Mouse (Mus musculus) splenic B cell, adult 2 months (primary cell): ENCODE measurements around the gene Asna1.

ENCODE experiments used
- DNase-seq: peaks from one replicate; pipeline ENCODE4 v3.0.0-alpha.2; 2011; ENCODE audit warnings: low read depth, low spot score
- H3K27me3 ChIP-seq: 2 replicates; pipeline ENCODE4 v1.6.1; 2012; ENCODE audit warnings: mild to moderate bottlenecking, low read length, moderate library complexity, mixed read lengths; ENCODE audit not compliant: control insufficient read depth, poor library complexity, insufficient read depth, severe bottlenecking
- H3K36me3 ChIP-seq: 2 replicates; pipeline ENCODE4 v1.6.1; 2012; ENCODE audit warnings: mild to moderate bottlenecking, low read length, moderate library complexity, mixed read lengths; ENCODE audit not compliant: control insufficient read depth, poor library complexity, insufficient read depth, severe bottlenecking

Gene Asna1

DNA sequence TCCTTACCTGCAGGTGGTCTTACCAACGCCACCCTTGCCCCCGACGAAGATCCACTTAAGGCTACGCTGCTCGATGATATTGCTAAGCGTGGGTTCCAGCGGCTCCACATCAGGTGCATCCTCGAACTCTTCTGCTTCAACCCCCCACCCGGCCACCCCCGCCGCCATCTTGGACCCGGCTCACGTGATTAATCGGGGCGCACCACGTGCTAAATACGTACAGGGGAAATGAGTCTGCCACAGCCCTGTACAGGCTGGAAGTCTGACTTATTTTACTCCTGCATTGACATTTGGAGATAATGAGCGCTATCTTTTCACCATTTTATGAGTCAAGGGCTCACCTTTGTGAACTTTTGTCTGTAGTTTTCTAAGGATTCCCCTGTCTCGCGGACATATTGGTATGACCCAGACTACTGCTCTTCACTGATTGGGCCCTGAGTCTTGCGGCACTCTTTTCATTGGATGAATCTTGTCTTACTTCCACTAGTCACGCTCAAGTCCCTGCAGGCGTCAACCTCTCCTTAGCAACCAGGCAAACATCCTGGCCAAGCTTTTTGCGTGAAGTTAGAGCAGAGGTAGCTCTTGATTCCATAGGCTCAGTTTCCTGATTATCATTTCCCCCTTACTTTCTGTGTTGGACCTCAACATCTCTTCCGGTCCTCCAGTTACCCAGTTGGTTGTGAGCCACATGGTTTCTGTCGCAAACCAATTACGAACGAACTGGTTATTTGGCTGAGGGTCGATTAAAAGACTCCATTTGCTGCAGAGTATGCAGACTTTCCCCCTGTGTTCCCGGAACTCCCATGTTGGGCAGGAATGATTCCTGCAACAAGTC lies at the start of gene Asna1:
TSS of gene Asna1 (minus strand) at position 184 of the 835 bp plus-strand sequence.
- peaks cover 3% of the 10 kb centered on the region for H3K36me3 ChIP-seq
- H3K27me3 ChIP-seq = no peaks in the 10 kb centered on the region
- peak; percentile 95 for DNase-seq

- DNase-seq = no peak
- no peaks in the 10 kb centered on the region for H3K27me3 ChIP-seq
These were observed 49.5 kb upstream of the Asna1 start for GRCm38 (mm10) chr8:85074617-85075016.

DNA sequence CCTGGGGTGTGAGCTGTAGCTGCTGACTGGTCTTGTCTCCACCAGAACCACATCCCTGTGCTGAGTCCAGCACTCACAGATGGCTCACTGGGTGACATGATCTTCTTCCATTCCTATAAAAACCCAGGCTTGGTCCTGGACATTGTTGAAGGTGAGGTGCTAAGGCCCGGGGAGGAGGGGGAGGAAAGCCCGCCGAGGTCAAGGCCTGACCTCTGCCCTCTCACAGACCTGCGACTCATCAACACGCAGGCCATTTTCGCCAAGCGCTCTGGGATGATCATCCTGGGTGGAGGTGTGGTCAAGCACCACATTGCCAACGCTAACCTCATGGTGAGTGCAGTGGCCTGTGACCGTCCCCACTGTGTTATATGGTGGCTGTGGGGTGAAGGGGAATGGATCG lies 49.1 kb upstream of the Asna1 start:
- no peaks in the 10 kb centered on the region for H3K27me3 ChIP-seq

More at GRCm38 (mm10) chr8:85074617-85075016, 49.5 kb upstream of the Asna1 start:
- peaks cover 8% of the 10 kb centered on the region for H3K36me3 ChIP-seq

DNA sequence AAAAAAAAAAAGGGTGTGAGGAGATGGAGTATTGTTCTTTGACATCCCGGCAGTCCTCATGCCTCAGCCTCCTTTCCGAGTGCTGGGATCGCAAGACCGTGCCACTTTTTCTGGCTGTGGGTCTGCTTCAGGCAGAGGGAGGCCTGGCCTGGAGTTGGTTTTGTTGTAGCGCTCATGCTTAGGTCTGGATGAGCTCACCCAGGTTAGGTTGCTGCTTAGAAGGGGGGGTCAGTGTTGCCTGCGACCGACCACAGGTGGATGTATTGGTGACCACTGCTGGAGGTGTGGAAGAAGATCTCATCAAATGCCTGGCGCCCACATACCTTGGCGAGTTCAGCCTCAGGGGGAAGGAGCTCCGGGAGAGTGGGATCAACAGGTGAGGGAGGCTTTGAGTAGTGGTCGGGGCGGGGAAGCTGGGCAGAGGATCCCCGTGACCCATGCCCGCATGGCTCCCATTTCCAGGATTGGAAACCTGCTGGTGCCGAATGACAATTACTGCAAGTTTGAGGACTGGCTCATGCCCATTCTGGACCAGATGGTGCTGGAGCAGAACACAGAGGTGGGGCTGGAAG lies 48.0 kb upstream of the Asna1 start:
- no peak for DNase-seq
- H3K27me3 ChIP-seq = no peaks in the 10 kb centered on the region
- H3K36me3 ChIP-seq = peaks cover 8% of the 10 kb centered on the region

More for the DNA sequence above, 49.1 kb upstream of the Asna1 start:
- H3K36me3 ChIP-seq = peaks cover 8% of the 10 kb centered on the region
- no peak for DNase-seq

GRCm38 (mm10) chr8:85072364-85072929 lies 47.4 kb upstream of the Asna1 start:
- H3K27me3 ChIP-seq = no peaks in the 10 kb centered on the region
- DNase-seq = no peak
- H3K36me3 ChIP-seq = peaks cover 8% of the 10 kb centered on the region

GRCm38 (mm10) chr8:85071514-85072281 lies 46.6 kb upstream of the Asna1 start, which contains the start of gene Dhps:
Dhps (plus strand) TSS chr8:85071757.
- DNase-seq = peak; percentile 94
- H3K27me3 ChIP-seq = no peaks in the 10 kb centered on the region
- peaks cover 8% of the 10 kb centered on the region for H3K36me3 ChIP-seq

DNA sequence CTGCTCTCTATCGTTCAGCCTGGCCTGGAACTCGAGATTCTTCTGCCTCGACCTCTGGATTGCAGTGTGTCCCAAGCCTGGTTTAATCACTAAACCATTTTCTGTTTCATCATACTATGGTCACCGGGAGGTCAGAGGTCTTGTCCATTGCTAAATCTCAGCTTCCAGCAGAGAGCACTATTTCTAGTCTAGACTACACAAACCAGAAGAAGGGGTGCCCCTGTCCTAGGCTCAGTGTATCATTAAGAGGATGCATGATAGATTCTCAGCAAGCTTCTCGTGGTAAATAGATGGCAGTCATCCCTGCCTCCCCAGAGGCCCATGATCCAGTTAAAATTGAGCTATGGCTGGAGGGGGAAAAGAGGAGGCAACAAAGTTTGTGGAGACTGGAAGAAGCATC lies 46.0 kb upstream of the Asna1 start:
- Histone ChIP-seq H3K36me3 (peaks cover 8% of the 10 kb centered on the region), H3K27me3 (no peaks in the 10 kb centered on the region)
- DNase-seq = no peak

DNA sequence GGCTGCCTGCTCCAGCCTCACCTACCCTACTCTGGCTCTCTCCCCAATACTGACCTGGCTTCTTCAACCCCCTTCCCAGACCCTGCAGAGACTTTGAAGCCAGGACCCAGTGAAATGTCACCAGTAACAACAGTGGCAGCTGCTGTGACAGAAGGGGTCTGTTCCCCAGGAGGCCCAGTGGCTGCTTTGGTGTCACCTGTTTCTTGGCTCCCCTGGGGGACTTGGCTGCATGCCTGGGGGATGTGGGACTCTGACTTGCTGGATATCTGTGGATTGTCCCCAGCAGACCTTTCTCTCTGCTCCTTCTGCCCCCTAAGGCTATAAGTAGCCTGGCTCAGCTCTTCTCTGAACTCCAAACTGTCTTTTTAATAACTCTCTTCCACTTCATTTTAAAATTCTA lies 42.9 kb upstream of the Asna1 start, which contains the start of gene Gm5741:
TSS of gene Gm5741 (minus strand) at position 1 of the 400 bp plus-strand sequence.
- DNase-seq = no peak
- H3K36me3 ChIP-seq = no peaks in the 10 kb centered on the region
- no peaks in the 10 kb centered on the region for H3K27me3 ChIP-seq

GRCm38 (mm10) chr8:85067155-85067554 lies 42.1 kb upstream of the Asna1 start:
- no peaks in the 10 kb centered on the region for H3K27me3 ChIP-seq
- no peaks in the 10 kb centered on the region for H3K36me3 ChIP-seq
- no peak for DNase-seq

DNA sequence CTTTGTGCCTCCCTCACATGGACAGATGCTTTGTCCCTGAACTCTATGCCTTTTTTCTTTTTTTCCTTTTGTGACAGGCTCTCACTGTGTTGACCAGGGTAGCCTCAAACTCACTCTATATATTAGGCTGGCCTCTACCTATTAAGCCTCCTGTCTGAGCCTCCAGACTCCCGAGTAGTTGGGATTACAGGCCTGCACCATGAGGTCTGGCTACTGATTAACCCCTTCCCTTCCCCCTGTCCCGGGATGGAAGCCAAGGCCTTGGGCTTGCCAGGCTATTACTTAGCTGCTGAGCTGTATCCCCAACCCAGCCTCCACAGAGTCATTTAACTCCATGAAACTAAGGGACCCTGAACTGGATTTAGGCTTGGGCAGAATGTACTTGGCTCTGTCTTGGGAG lies 40.1 kb upstream of the Asna1 start:
- no peaks in the 10 kb centered on the region for H3K27me3 ChIP-seq
- DNase-seq = no peak
- H3K36me3 ChIP-seq = no peaks in the 10 kb centered on the region

GRCm38 (mm10) chr8:85062603-85063002 lies 37.5 kb upstream of the Asna1 start:
- DNase-seq = no peak
- Histone ChIP-seq H3K27me3 (no peaks in the 10 kb centered on the region), H3K36me3 (no peaks in the 10 kb centered on the region)

DNA sequence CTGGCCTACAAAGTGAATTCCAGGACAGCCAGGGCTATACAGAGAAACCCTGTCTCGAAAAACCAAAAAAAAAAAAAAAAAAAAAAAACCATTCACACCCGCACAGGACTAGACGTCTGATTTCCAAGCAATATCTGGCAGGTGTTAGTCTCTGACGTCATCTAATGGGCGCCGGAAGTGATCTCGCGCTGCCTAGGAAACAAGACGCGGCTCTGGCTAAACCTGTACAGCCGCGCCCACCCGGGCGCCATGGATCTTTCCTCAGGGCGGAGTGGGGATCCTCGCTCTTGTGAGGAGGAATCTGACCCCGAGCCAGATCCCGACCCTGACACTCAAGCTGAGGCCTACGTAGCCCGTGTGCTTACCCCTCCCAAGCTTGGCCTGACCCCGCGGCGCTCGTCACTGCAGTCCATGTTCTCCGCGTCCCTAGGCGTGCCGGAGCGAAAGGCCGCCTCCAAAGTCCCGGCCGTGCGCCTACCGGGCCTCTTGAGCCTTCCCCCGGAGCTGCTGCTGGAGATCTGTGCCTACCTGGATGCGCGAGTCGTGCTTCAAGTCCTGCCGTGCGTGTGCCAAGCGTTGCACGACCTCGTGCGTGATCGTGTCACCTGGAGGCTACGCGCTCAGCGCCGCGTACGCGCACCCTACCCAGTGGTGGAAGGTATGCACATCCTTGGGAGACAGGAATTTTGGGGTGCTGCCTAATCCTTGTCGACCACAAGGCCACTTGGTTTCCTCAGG lies 35.0 kb upstream of the Asna1 start, which contains the start of gene Fbxw9:
TSS of gene Fbxw9 (plus strand) at position 177 of the 738 bp plus-strand sequence.
- Histone ChIP-seq H3K36me3 (peaks cover 2% of the 10 kb centered on the region), H3K27me3 (no peaks in the 10 kb centered on the region)
- DNase-seq = peak; percentile 93

DNA sequence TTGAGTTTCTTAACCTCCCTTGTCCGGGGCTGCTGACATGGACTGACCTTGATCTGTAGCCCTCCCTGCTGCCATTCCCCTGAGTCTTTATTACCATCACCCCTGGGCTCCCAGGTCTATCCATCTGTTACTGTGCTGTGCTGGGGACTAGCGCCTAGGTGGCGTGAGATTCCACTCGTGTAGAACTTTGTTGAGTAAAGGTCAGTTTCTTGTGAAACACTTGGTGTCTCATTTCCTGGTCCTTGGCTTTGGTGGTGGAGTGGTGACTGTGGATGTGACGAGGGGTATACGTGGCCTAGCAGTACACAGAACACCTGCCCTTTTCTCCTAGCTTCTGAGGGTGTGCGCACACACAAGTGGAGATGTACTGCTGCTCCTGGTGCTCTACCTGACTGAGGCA lies 32.3 kb upstream of the Asna1 start:
- Histone ChIP-seq H3K27me3 (no peaks in the 10 kb centered on the region), H3K36me3 (peaks cover 8% of the 10 kb centered on the region)
- no peak for DNase-seq

DNA sequence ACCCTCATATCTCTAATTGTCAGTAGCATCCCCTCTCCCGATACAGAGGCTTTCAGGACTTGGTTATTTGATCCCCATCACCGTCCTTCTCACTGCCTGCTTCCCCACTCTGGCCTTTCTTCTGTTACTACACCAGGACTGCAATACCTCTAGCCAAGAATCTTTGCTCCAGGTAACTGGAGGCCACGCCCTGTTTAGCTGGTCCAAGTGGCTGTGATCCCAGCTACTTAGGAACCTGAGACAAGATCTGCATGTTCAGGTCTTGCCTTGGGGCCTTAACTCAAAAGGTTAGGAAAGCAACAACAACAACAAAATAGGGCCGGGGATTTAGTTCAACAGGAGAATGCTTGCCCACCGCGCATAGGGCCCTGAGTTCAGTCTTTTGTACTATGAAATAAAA lies 18.5 kb upstream of the Asna1 start:
- Histone ChIP-seq H3K36me3 (peaks cover 11% of the 10 kb centered on the region), H3K27me3 (no peaks in the 10 kb centered on the region)
- DNase-seq = no peak
